9 mouse cellular contexts compared by ENCODE assay signal in genomic region chr15:57633067-57633466, GRCm38 (mm10).
DNase-seq lines count a peak whose midpoint lies in the region; ATAC-seq and TF ChIP-seq lines count a peak whose summit lies in the region.
"Had no signal": no experiment of that assay in that cellular context is flagged by ENCODE, and none has a peak within 500 bp of the region (broad histone marks: within the 10 kb centered on the region; RNA-seq: fewer than 3 reads in every experiment).

No protein-coding gene starts in this region.

- H3K4me1 ChIP-seq in kidney, embryonic 14.5 days (ENCODE audit: control insufficient read depth, insufficient read depth, low read length), result no peaks in the 10 kb centered on the region
- H3K4me1 ChIP-seq in embryonic facial prominence, embryonic 15.5 days, result 0 out of 2 replicates have a peak, but pooled peaks cover 4% of the 10 kb centered on the region
- H3K4me1 ChIP-seq in midbrain, postnatal 0 days (ENCODE audit: insufficient read depth, low read length), result no peaks in the 10 kb centered on the region; the same call in 1 of the 2 replicates
- H3K4me1 ChIP-seq in limb, embryonic 10.5 days, result no peaks in the 10 kb centered on the region
- H3K4me1 ChIP-seq: neural tube, embryonic 13.5 days had no signal

- no peak overlapping the region for H3K9ac ChIP-seq in kidney, embryonic 14.5 days (ENCODE audit: low read depth, low read length)
- H3K9ac ChIP-seq in embryonic facial prominence, embryonic 15.5 days, result no peak overlapping the region
- H3K9ac ChIP-seq in midbrain, postnatal 0 days (replicated peaks; ENCODE audit: low read length, poor library complexity, severe bottlenecking), result no peak overlapping the region
- H3K9ac ChIP-seq: neural tube, embryonic 13.5 days had no signal

- peak; percentile 3 for DNase-seq in kidney, postnatal 14 days
- DNase-seq in layer of hippocampus, adult 18-20 months (ENCODE audit: low spot score in 2 of 2), result peak; percentile 63 to 72
- DNase-seq in midbrain, postnatal 0 days (ENCODE audit: low spot score), result peak; percentile 48
- no peak for DNase-seq in limb, embryonic 10.5 days (ENCODE audit: low spot score)

- TF ChIP-seq CTCF in midbrain, postnatal 0 days (IDR thresholded peaks at IDR 0.05), result no peak

- H3K9me3 ChIP-seq in kidney, embryonic 14.5 days (ENCODE audit: control insufficient read depth, low read length), result no peaks in the 10 kb centered on the region
- H3K9me3 ChIP-seq in embryonic facial prominence, embryonic 15.5 days (replicated peaks), result no peaks in the 10 kb centered on the region
- no peaks in the 10 kb centered on the region for H3K9me3 ChIP-seq in midbrain, postnatal 0 days (ENCODE audit: low read length)
- H3K9me3 ChIP-seq in limb, embryonic 10.5 days (replicated peaks), result no peaks in the 10 kb centered on the region
- H3K9me3 ChIP-seq: neural tube, embryonic 13.5 days had no signal

- H3K27ac ChIP-seq in kidney, embryonic 14.5 days (ENCODE audit: low read depth, low read length), result no peak overlapping the region
- peak overlapping the region; percentile 39; the same call in 1 of the 2 replicates for H3K27ac ChIP-seq in embryonic facial prominence, embryonic 15.5 days (replicated peaks)
- no peak overlapping the region for H3K27ac ChIP-seq in midbrain, postnatal 0 days (ENCODE audit: low read depth, low read length)
- H3K27ac ChIP-seq in limb, embryonic 10.5 days, result no peak overlapping the region
- H3K27ac ChIP-seq: macrophage; neural tube, embryonic 13.5 days had no signal

- no peaks in the 10 kb centered on the region for H3K36me3 ChIP-seq in kidney, embryonic 14.5 days (ENCODE audit: control insufficient read depth, insufficient read depth, low read length)
- no peaks in the 10 kb centered on the region for H3K36me3 ChIP-seq in embryonic facial prominence, embryonic 15.5 days
- H3K36me3 ChIP-seq in midbrain, postnatal 0 days (ENCODE audit: insufficient read depth, low read length), result no peaks in the 10 kb centered on the region
- H3K36me3 ChIP-seq in limb, embryonic 10.5 days, result no peaks in the 10 kb centered on the region
- H3K36me3 ChIP-seq: neural tube, embryonic 13.5 days had no signal

- ATAC-seq in kidney, embryonic 14.5 days (ENCODE audit: low FRiP score, low TSS enrichment), result no peak
- ATAC-seq in embryonic facial prominence, embryonic 15.5 days (ENCODE audit: insufficient number of reproducible peaks, low FRiP score, low TSS enrichment, low read depth), result no peak
- no peak for ATAC-seq in midbrain, postnatal 0 days (ENCODE audit: low FRiP score)
- no peak for ATAC-seq in activated CD4-positive, CD25-positive, alpha-beta regulatory T cell, adult 4 months

- no peak overlapping the region for H3K4me2 ChIP-seq in kidney, embryonic 14.5 days (replicated peaks; ENCODE audit: low read depth, low read length)
- H3K4me2 ChIP-seq in embryonic facial prominence, embryonic 15.5 days (replicated peaks), result no peak overlapping the region
- no peak overlapping the region for H3K4me2 ChIP-seq in midbrain, postnatal 0 days (ENCODE audit: low read depth, low read length, poor library complexity, severe bottlenecking)
- H3K4me2 ChIP-seq: neural tube, embryonic 13.5 days had no signal

- H3K4me3 ChIP-seq in kidney, embryonic 14.5 days (ENCODE audit: low read length), result no peak overlapping the region
- H3K4me3 ChIP-seq in embryonic facial prominence, embryonic 15.5 days (replicated peaks), result no peak overlapping the region
- H3K4me3 ChIP-seq in midbrain, postnatal 0 days (ENCODE audit: low read depth, low read length), result no peak overlapping the region
- H3K4me3 ChIP-seq in limb, embryonic 10.5 days, result no peak overlapping the region
- H3K4me3 ChIP-seq: neural tube, embryonic 13.5 days had no signal

- 83% methylated on average over 3 of the region's 3 CpGs for WGBS in kidney, embryonic 14.5 days
- WGBS in embryonic facial prominence, embryonic 15.5 days, result 66% methylated on average over 3 of the region's 3 CpGs
- WGBS in midbrain, postnatal 0 days, result 74% methylated on average over 3 of the region's 3 CpGs
- 91% methylated on average over 3 of the region's 3 CpGs for WGBS in limb, embryonic 10.5 days

- H3K27me3 ChIP-seq in kidney, embryonic 14.5 days (ENCODE audit: control insufficient read depth, insufficient read depth, low read length), result no peaks in the 10 kb centered on the region
- H3K27me3 ChIP-seq in embryonic facial prominence, embryonic 15.5 days, result no peaks in the 10 kb centered on the region
- H3K27me3 ChIP-seq in midbrain, postnatal 0 days (ENCODE audit: insufficient read depth, low read length), result no peaks in the 10 kb centered on the region
- H3K27me3 ChIP-seq in limb, embryonic 10.5 days (ENCODE audit: low read depth, poor library complexity, severe bottlenecking), result no peaks in the 10 kb centered on the region
- H3K27me3 ChIP-seq: neural tube, embryonic 13.5 days had no signal
